Mouse (Mus musculus): ENCODE measurements around the gene Ubl5. TPM values are rescaled to one million over a fixed set of nuclear protein-coding genes. Genes with fewer than 3 reads are reported as not detected.

The Ubl5 gene
- polyA plus RNA-seq, 1 experiment from 2014 or later = 550 TPM

Other genes with a start within 250 kb of the Ubl5 start
- 26.5 and 32.4 TPM in 2 replicates for gene Zfp26, start 182.7 kb upstream of the Ubl5 start, polyA plus RNA-seq (2014; fragmentation: Nextera tagmentation; extraction: Ambion mirVana)
- gene Zfp426, start 150.1 kb upstream of the Ubl5 start, polyA plus RNA-seq (2014; fragmentation: Nextera tagmentation; extraction: Ambion mirVana) = 40.5 and 41.6 TPM in 2 replicates
- 101 and 120 TPM in 2 replicates for gene Zfp266, start 121.5 kb upstream of the Ubl5 start, polyA plus RNA-seq (2014; fragmentation: Nextera tagmentation; extraction: Ambion mirVana)
- 34.4 and 45.5 TPM in 2 replicates for gene Zfp846, start 61.6 kb upstream of the Ubl5 start, polyA plus RNA-seq (2014; fragmentation: Nextera tagmentation; extraction: Ambion mirVana)
- gene Fbxl12, start 1.9 kb downstream of the Ubl5 start, polyA plus RNA-seq (2014; fragmentation: Nextera tagmentation; extraction: Ambion mirVana) = 10.3 and 12.5 TPM in 2 replicates
- gene Pin1, start 9.2 kb downstream of the Ubl5 start, polyA plus RNA-seq (2014; fragmentation: Nextera tagmentation; extraction: Ambion mirVana) = 69.2 and 73.3 TPM in 2 replicates
- gene Olfm2, start 103.5 kb downstream of the Ubl5 start, polyA plus RNA-seq (2014; fragmentation: Nextera tagmentation; extraction: Ambion mirVana) = 88.7 and 113 TPM in 2 replicates
- gene Col5a3, start 172.2 kb downstream of the Ubl5 start, polyA plus RNA-seq (2014; fragmentation: Nextera tagmentation; extraction: Ambion mirVana) = 0.18 and 0.45 TPM in 2 replicates
- gene Rdh8, start 175.6 kb downstream of the Ubl5 start, polyA plus RNA-seq (2014; fragmentation: Nextera tagmentation; extraction: Ambion mirVana) = not detected in 2 replicates
- gene A230050P20Rik, start 225.8 kb downstream of the Ubl5 start, polyA plus RNA-seq (2014; fragmentation: Nextera tagmentation; extraction: Ambion mirVana) = 0.62 and 1.2 TPM in 2 replicates
- gene Angptl6, start 236.8 kb downstream of the Ubl5 start, polyA plus RNA-seq (2014; fragmentation: Nextera tagmentation; extraction: Ambion mirVana) = 15.5 TPM in 2 replicates
- 44.1 and 49.6 TPM in 2 replicates for gene Ppan, start 245.3 kb downstream of the Ubl5 start, polyA plus RNA-seq (2014; fragmentation: Nextera tagmentation; extraction: Ambion mirVana)